Mouse (Mus musculus) cortical plate, adult 2 months (tissue): Measurements from ENCODE around the gene Eps15l1.

Source experiments
- CTCF ChIP-seq: fragments of 200-500 bp; IDR thresholded peaks from 2 replicates; pipeline ENCODE4 v1.5.1; 2011; ENCODE audit warnings: mild to moderate bottlenecking, control low read depth, low read length; ENCODE audit not compliant: insufficient read depth; ENCODE audit errors: extremely low read depth
- POLR2A ChIP-seq: fragments of 200-500 bp; IDR thresholded peaks from 2 replicates; pipeline ENCODE4 v1.6.1; 2011; ENCODE audit warnings: mild to moderate bottlenecking, low read length, control low read depth; ENCODE audit not compliant: insufficient read depth; ENCODE audit errors: extremely low read depth

DNA sequence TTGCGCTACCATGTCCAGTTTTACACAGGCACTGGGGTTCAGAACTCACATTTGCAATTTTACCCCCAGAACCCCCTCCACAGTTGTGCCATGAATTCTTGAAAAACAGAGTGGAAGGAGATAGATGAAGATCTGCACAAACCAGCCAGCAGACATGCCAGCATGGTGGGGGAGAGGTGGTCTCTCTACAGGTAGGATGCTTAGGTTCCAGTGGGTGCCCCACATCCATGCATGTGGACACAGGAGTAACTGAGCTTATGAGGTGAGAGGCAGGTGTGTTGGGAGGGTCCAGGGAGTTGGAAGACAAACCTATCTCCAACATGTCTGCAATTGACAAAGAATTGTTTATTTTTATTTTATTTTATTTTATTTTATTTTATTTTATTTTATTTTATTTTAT is 122.3 kb downstream of the Eps15l1 start:
- no peak for TF ChIP-seq CTCF
- no peak for TF ChIP-seq POLR2A
